Mouse (Mus musculus): ENCODE measurements around the gene Plekhg3.

Gene Plekhg3

DNA sequence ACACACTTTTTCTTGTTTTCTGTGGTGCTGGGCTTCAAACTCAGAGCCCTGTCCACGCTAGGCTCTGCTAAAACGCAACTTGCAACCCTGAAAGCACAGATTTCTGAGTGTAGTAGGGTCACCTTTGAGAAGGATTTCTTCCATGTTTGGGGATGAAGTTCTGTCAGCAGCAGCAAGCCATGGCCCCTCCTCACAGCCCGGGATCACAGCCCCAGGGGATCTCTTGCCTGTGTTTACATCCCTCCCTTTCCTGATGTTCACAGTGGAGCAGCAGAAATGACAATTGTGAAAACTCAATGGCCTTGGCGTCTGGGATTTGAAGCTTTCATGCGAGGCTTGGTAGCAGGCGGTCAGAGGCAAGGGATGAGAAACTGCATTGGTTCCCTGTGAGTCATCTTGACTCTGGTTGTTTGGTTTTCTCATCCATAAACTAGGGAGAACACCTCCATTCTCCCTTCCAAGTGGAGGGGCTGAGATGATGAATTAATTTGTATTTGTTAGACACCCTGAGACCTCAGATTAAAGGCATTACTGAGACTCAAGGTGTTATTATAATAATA, at the start of gene Plekhg3:
Gene Plekhg3, plus strand, starts transcription at position 312 of the 560 bp plus-strand sequence.
- DNase-seq, result no peak

DNA sequence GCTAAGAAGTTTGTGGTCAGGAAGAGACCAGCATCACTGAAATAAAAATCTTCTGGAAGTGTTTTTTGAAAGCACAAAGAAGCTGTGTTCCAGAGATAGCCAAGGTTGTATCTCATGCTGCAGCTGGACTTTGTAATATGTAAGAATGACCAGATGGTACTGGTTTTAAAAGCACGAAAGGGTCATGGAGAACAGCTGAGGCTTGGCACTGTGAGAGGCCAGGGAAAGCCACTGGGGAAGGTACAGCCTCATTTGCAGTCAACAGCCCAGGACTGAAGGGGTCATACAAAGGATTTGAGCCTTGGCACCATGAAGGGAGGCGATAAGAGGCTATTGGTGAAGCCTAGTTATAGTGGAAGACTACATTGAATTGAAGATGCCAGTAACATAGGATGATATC, 48.2 kb upstream of the Plekhg3 start:
- DNase-seq, result no peak

DNA sequence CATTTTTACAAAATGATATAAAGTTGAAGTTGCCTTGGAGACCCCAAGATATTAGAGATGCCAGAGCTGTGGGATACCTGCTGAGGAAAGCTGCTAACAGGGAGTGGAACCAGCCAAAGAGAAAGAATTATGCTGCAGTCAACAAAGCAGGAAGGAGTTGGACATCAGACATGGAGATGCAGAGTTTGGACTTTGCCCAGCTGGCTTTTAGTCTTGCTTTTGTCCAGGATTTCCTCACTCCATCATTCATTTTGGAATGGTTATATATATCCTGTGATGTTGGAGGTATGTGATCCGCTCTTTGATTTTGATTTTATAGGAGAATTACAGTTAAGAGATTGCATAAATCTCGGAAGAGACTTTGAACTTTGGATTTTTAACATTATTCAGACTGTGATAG, 47.7 kb upstream of the Plekhg3 start:
- DNase-seq, result no peak

DNA sequence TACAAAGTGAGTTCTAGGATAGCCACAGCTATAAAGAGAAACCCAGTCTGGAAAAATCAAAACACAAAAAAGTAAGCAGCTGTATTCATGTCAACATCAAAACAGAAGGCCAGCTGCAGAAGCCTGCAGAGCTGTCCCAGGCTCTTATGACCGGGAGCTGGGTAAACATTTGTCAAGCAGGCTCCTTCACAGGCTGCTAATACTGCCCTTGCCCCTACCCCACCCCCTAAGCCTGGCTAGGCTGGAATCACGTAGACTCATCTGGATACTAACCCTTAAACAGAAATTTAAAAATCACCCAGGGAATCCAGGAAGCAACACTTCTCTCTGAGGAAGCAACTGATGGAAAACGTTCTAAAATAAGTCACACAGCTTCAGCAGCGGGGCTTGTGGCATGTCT, 45.8 kb upstream of the Plekhg3 start:
- DNase-seq, result no peak

DNA sequence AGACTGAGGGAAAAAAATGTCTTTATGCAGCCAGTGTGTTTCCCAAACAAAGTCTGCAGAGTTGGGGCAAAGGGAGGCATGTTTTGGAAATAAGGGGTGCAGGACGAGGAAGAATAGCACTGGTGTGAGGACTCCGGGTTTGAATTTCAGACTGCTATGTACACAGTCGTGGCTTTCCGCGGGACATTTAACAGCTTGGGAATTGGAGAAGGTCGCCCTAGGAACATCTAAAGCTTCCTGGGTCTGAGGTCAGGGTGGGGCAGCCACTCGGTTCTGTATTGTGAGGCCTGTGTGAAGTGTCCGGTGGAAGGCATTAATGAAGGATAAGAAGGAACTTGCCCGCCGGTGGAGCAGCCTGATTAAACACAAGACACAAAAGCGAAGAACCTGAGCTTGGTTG, 45.3 kb upstream of the Plekhg3 start:
- no peak for DNase-seq

DNA sequence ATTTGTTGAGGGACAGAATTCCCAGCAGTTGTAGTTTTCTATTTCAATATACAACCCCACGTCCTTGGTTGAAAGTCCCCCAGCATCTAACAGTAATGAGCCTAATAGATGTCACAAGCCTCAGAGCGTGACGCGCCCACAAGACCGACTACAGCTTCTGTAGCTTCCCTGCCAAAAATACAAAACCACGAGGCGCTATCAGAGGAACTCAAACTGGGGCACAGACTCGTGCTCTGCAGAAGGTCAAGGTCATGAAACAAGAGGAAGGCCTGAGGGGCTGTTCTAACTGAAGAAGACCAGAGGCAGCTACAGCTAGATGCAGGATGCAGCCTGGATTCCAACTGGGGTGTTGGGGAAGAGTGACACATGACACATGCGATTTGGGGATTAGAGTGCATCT, 43.7 kb upstream of the Plekhg3 start:
- DNase-seq, result no peak

DNA sequence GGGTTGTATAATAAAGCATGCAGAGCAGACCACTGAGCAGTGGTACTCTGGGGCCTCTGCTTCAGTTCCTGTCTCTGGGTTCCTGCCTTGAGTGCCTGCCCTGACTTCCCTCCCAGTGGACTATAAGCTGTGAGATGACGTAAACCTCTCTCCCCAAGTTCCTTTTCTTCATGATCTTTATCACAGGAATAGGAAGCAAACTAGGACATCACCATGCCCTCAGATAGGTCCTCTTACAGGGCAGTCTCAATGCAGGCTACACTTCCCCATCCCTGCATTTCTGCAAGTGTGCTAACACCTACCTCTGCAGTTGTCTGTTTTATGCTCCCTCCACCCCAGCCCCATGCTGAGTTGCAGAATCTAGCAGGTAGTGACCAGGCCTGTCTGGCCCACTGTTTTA, 39.9 kb upstream of the Plekhg3 start:
- DNase-seq, result no peak

DNA sequence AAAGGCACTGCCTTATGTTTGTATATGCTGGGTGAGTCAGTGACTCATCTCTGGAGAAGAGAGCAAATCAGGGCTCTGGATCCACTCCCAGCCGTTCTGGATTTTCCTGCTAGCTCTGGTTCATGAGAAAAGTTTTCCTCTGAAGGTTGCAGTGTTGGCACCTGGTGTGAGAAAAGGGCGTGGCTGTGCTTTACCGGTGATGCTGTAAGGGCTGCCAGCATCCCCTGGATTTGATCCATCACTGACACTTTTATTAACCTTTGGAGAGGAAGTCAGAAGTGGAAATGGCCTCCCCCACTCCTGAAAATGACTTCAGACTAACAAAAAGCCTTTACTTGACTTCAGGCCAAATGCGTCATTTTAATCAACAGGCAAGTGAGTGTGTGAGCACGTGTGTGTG, 37.2 kb upstream of the Plekhg3 start:
- DNase-seq, result no peak

DNA sequence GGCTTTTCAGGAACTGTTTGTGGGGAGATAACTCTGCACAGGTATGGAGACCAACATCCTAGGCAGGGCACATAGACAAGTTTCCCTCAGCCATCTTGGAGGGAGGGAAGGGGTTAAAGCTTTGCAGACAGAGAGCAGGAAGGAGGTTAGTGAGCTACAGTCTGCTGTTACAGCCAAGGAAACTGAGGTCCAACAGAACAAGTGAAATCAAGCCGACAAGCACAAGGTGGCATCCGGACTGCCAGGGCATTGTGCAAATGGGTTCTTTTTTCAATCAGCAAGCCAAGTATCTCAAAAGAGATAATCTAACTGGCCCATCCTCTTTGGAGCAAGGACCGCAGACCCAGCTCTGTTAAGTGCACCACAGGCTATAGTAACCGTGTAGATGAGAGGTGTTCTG, 35.3 kb upstream of the Plekhg3 start:
- DNase-seq, result no peak

DNA sequence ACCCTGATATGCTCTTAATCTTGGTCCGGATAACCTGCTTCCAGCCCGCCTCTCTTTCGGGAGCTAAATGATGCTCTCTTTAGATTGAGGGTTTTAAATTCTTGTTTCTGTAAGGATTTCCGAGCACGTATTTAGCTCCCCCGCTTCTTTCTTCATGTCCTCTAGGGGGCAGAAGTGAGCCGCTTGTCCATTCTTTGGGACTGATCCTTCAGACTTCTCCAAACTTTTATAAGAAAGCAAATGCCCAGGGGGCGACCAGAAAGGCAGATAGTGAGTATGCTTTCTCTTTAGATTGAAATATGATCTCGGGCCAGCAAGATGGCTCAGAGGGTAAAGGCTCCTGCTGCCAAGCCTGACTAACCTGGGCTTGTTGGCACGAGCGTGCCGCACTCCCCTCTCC, 34.4 kb upstream of the Plekhg3 start:
- DNase-seq, result peak; percentile 76 to 81

DNA sequence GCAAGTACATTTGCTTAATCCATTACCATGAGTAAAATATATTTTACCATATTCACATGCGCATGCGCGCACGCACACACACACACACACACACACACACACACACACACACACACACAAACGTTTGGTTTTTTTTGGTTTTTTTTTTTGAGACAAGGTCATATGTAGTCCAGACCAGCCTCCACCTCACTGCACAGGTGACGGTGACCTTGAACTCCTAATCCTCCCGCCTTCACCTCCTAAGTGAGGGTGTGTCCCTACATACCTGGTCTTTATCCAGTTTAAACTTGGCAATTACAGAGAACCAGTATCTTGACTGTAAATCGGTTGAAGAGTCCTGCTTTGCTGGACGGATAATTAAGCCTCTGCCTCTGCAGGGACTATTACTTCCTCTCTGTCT, 31.4 kb upstream of the Plekhg3 start:
- DNase-seq, result no peak

DNA sequence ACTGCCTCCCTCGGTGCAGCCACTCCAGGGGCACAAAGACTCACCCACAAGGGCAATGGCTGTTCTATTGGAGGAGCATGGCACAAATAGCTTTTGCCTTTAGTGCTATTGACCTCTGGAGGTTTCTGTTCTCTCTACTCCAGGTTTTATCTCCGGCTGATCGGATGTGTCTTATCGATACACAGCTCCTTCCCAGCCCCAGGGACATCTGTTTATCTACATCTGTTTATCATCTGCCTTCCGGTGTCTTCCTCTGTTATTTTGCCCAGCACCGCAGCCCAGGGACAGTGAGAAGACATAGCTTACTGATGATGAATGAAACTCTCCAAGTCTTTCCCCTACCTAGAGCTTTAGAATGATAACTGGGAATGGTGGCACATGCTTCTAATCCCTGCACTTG, 30.6 kb upstream of the Plekhg3 start:
- DNase-seq, result no peak

DNA sequence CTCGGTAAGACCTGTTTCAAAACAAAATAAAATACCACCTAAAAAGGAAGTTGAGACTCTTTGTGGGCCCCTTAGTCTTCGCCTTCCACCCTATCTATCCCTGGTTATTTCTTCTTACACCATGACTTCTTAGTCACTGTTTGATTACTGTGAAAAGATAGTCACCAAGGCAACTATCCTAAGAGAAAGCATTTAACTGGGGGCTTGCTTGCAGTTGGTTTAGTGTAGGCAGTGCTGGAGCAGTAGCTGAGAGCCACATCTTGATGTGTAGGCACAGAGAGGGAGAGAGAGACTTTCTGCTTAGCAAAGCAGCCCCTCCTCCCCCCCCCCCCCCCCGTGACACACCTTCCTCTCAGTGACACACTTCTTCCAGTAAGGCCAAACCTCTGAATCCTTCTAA, 29.8 kb upstream of the Plekhg3 start:
- no peak for DNase-seq

DNA sequence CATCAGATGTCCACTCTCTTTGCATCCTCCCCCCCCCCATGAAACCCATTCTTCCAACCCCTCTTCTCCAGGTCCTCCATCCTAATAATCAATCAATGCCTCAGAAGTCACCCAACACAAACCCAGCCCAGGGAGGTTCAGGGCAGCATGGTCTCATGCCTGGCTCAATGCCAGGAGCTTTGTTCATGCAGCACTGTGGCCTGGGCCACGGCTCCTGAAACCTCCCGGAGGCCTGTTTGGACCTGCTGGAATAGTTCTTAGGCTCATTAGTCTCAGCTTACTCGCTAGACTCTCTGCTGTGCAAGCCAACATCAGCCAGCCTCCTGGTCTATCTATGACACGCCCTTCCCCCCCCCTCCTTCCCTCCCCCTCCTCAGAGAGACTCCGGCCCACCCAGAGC, 27.7 kb upstream of the Plekhg3 start:
- peak; percentile 56 to 75 for DNase-seq

DNA sequence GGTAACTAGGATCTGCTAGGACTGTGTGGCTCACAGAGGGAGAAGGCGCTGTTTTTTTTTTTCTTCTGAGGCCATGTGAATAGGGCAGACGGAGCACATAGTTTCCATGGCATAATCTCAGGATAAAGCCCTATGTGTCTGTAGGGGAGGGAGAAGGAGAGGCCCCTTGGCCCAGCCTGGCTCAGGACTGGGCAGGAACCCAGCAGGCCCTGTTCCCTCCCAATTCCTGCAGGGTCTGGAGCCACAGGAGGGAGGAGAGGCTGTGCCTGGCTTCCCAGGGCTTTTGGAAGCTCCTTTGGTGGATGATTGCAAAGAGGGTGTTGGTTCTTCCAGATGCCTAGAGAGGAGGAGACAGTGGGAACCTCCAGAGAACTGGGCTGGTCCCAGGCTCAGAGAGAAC, 24.2 kb upstream of the Plekhg3 start:
- peak in 1 of 2 experiments; percentile 54 for DNase-seq

DNA sequence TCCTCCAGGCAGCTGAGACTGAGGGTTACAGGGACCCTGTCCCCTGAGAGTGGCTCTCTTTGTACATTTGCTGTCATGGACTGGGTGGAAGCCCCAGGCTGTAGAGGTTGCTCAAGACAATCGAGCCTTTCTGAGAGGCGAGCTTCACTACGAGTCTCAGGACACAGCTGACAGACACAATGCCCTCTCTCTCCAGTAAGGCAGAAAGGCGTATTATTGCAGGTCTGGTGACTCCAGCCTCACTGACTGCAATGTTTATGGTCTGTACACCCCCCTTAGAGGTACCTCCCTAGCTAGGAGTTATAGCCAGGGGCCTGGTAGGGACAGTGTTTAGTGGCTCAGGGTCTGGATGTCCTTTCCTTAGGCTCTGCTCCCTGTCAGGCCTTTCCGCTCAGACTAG, 22.9 kb upstream of the Plekhg3 start:
- no peak for DNase-seq

DNA sequence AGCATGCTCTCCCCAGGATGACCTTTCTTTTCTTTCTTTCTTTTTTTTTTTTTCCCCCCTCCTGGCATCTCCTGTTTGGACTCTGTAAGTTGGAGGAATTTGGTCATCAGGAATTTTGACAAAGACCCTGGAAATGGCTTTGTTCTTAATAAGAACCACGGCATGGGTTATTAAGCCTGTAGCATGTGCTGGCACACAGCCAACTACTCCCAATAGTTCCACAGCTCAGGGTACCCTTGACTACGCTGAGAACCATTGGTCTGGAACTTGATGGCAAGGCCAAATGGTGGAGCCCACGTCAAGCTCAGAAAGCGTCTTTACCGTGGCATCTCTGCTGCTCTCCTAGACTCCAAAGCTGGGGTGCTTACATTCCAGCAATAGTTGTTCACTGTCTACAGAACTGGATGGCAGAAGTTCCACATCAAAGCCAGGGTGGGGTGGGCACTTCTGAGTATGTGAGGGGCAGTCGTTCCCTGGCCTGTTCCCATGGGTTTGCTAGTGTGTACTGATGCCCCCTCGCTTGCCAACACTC, 21.7 kb upstream of the Plekhg3 start:
- DNase-seq, result peak; percentile 74 to 85

DNA sequence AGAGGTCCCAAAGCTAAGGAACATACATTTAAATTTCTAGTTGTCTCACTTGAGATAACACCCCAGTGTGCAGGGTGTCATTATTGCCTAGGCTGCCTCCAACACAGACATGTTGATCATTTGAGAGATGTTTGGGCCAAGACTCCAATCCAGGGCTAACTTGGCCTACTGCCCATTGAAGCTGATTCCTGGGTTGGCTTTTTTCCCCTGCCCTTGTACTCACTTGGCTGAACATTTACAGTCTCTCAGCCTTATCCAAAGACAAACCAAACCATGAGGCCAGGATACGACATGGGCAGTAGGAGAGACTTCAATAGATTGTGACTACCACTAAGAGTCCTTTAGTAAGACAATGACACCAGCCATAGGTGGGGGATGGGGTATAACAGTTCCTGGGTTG, 18.0 kb upstream of the Plekhg3 start:
- no peak for DNase-seq

DNA sequence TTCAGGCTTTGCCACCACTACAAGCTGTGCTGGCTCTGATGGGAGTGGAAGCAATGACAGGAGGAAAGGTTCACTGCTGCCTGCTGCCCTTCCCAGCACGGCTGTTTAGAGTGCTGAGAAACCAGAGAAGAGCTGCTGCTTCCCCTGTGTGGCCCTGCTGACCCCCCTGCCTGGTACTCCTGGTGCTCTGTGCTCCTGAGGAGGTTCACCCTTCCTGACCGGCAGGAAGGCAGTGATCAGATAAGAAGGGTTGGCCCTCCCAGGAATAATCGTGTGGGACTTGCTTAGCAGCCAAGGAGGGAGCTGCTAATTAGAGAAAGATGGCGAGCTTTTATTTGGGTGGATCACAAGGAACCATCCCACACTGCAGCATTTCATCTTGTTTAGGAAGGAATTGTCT, 15.8 kb upstream of the Plekhg3 start:
- DNase-seq, result no peak

DNA sequence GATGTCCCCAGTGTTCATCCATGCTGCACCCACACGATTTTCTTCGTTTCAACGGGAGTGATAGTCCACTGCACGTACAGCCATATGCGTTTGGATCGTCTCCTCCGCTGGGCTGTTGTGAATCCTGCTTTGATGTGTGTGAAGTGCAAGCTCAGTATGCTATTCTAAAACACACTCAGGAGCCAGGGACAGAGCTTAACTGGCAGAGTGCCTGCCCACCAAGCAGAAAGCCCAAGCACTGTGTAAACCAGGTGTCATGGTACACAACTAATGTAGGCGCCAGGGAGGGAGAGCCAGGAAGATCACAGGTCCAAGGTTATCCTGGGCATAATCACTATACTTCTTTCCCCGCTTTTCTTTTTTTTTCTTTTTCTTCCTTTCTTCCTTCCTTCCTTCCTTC, 12.7 kb upstream of the Plekhg3 start:
- no peak for DNase-seq

DNA sequence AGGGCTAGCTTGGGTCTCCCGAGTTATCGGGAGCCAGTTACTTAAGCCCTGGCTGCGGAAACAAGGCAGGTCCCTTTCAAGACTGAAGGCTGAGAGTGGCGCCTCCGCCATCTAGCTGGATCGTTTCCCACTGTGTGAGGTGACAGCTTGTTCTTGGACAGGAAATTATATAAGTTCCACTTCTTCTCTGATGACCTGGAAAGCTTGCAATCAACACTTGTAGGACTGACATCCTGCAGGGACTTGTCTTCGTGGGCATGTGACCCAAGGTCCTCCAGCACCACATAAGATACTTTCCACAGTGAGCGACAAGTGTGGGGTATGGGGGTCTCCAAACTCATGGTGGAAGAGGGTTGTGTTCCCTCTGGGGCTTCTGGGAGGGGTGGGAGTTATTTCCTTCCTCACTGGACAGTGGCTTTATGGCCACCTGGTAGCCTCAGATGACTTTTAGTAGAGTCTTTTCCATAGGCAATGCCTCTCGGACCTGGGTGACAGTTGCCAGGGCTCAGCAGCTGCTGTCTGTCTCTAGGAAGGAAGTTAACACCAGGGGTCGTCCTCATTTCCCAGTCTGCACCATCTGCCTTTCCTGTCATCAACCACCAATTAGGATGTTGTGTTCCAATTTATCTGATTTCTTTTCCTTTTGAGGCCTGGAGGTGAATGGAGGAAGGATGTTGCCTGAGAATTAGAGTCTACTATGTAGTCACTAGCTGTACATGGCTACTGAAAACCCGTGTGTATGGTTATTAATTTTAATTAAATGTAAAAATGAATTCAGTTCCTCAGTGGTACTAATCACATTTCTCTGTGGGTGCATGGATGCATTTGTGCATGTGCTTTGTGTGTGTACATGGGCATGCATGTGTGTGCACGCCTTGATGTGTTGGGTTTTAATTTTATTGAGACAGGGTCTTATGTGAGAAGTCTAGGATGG, 11.5 kb upstream of the Plekhg3 start:
- no peak for DNase-seq

DNA sequence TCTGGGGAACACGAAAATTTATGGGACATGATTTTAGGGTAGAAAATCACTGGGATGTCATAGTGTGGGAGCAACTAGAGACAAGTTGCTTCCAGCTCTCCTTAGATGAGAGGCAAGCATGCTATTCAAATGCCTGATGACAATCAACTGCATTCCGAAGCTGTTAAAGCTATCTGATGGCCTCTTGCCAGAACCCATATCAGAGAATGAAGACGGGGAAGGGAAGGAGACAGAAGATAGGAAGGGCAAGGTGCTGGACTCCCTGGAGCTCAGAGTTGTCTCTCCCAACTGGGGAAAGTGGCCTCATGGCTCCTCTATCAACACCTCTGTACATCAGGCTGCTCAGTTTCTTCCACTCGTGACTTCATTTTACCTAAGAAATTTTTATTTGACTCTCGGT, 7.0 kb upstream of the Plekhg3 start:
- DNase-seq, result no peak

DNA sequence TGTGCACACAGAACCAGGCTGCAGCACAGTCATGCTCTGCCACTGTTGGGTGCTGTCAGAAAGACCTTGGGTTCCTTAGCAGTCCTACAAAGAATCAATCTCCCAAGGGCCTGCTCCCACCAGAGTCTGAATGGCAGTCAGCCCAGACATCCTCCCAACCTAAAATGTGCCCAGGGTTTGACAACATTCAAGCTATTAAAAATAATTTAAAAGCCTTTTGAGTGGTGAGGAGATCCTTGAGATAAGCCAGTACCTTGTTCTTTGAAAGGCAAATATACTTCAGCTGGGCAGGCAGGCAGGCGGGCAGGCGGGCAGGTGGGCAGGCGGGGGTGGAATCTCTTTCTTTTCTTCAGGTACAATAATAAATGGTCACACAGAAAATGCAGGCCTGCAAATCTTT, 5.8 kb upstream of the Plekhg3 start:
- DNase-seq, result no peak

DNA sequence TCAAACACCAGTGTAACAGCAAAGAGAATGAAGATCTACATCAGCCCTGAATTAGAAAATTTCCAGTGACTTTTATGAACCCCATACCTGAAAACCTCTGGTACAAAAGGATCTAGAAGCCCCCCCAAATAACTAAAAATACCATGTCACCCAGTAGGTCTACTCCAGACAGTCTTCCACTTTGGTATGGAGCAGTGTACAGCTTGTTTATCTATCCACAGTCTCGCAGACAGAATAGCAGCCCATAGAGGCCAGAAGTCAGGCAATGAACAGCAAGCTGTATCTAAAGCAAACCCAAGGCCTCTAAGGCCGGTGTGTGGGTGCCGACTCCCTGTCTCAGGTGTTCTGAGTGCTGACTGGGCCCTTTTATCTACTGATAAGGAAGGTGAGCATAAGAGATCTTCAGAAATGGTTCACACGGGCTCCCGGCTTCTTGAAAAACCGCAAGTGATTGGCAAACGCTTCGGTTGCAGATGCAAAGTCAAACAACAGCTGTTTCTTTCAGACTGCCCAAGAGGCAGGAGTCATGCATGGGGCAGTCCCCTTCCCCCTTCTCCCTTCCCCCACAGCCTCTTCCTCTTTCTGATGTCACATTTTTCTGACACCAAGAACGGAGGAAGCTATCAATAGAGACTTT, 3.3 kb upstream of the Plekhg3 start:
- DNase-seq, result no peak

Measured in kidney, postnatal 4 days (tissue).